Mouse (Mus musculus): ENCODE data around the gene Hnrnpf. TPM values are rescaled to one million over a fixed set of nuclear protein-coding genes. Genes with fewer than 3 reads are reported as not detected.

Hnrnpf gene
- total RNA-seq, 2 experiments from 2014 or later: 299 to 333 TPM

Small RNA genes lying within 50 kb of the gene (microRNA-seq; reads per million reads assigned to microRNA genes)
- not detected for gene Gm25535

Other genes with a start within 250 kb of the Hnrnpf start
- gene Zfp637, start 59.1 kb upstream of the Hnrnpf start, total RNA-seq (2021): 10 to 100 TPM; 41.5 to 41.8 TPM
- 1 to 10 TPM in 1 of 2 experiments, under 1 TPM in 1; 0.80 to 1.2 TPM for gene Zfp239, start 38.2 kb upstream of the Hnrnpf start, total RNA-seq (2021)
- gene Fxyd4, start 37.4 kb downstream of the Hnrnpf start, total RNA-seq (2021): not detected
- gene Rasgef1a, start 111.1 kb downstream of the Hnrnpf start, total RNA-seq (2021): under 1 TPM; 0.65 to 0.69 TPM
- 10 to 100 TPM; 19.4 to 22.8 TPM for gene Csgalnact2, start 238.8 kb downstream of the Hnrnpf start, total RNA-seq (2021)

Data from gastrocnemius, postnatal 4 days (tissue).